Mouse (Mus musculus): Measurements from ENCODE around the gene Uprt.

Uprt gene

GRCm38 (mm10) chrX:104482572-104483443 is at the start of gene Uprt:
Uprt (plus strand) TSS chrX:104482818.
- DNase-seq: peak; percentile 79

- no peak for DNase-seq
Measured at GRCm38 (mm10) chrX:104433456-104433855, 49.2 kb upstream of the Uprt start.

- DNase-seq: no peak
Measured at GRCm38 (mm10) chrX:104452433-104452832, 30.2 kb upstream of the Uprt start.

- no peak for DNase-seq
Measured at GRCm38 (mm10) chrX:104461755-104462154, 20.9 kb upstream of the Uprt start.

- no peak for DNase-seq
Measured at GRCm38 (mm10) chrX:104464376-104464775, 18.2 kb upstream of the Uprt start.

- DNase-seq: no peak
Measured at GRCm38 (mm10) chrX:104478041-104478440, 4.6 kb upstream of the Uprt start.

GRCm38 (mm10) chrX:104483444-104483808 is 808 bp downstream of the Uprt start:
- DNase-seq: peak; percentile 34

- DNase-seq: no peak
Measured at GRCm38 (mm10) chrX:104485596-104485995, 3.0 kb downstream of the Uprt start.

GRCm38 (mm10) chrX:104488036-104488435 is 5.4 kb downstream of the Uprt start:
- DNase-seq: no peak

- DNase-seq: no peak
Measured at GRCm38 (mm10) chrX:104488870-104489467, 6.4 kb downstream of the Uprt start.

- DNase-seq: no peak
Measured at GRCm38 (mm10) chrX:104489626-104490355, 7.2 kb downstream of the Uprt start.

GRCm38 (mm10) chrX:104501765-104502164 is 19.1 kb downstream of the Uprt start:
- no peak for DNase-seq

- DNase-seq: no peak
Measured at GRCm38 (mm10) chrX:104542635-104543034, 60.0 kb downstream of the Uprt start.

GRCm38 (mm10) chrX:104543919-104544595 is 61.4 kb downstream of the Uprt start:
- DNase-seq: no peak

GRCm38 (mm10) chrX:104545283-104545682 is 62.7 kb downstream of the Uprt start:
- no peak for DNase-seq

Data from cerebellum, adult 9-10 months (tissue).